Mouse (Mus musculus): Measurements from ENCODE around the gene Atp13a1. TPM values are rescaled to one million over a fixed set of nuclear protein-coding genes. Genes with fewer than 3 reads are reported as not detected.

Gene Atp13a1
- polyA plus RNA-seq, 1 experiment, result 231 TPM

DNA sequence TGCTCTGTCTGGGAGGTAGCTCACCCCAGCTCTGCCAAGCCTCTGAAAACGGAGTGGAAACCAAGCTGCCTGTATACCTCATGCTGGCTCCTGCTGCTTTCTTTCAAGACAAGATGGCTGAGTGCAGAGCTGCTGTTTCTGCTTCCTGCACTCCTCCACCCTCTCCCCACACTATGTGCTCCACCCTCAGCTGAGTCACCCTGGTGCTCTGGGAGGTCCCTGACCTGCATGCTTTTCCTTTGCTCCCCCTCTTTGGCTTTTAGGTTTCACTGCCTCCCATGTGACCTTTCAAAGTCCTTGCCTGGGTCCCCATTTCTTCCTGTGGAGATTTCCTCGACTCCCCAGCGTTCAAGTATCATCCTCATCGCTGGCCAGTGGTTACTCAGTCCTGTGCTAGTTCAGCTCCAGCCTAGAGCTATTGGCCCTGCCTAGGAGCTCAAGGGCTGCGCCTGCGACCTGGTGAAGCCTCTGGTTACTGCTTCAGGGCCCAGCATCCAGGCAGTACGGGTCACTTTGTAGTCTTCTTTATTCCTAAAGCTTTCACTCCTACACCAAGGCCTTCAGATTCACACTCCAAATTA lies 60.1 kb downstream of the Atp13a1 start:
- TF ChIP-seq POLR2A (IDR thresholded peaks at IDR 0.05; ENCODE audit: control insufficient read depth, extremely low read depth, insufficient read depth, low read length, poor library complexity), result no peak
- TF ChIP-seq CTCF (IDR thresholded peaks at IDR 0.05; ENCODE audit: borderline replicate concordance, control insufficient read depth, extremely low read depth, insufficient read depth, low read length, poor library complexity), result no peak
- WGBS, result 89% methylated on average over 7 of the region's 7 CpGs
- H3K27ac ChIP-seq (ENCODE audit: control insufficient read depth, insufficient read depth, low read length), result no peak overlapping the region
- DNase-seq, result no peak
- H3K4me3 ChIP-seq (ENCODE audit: control insufficient read depth, insufficient read depth, low read length), result no peak overlapping the region
- no peaks in the 10 kb centered on the region for H3K4me1 ChIP-seq (replicated peaks; ENCODE audit: control insufficient read depth, insufficient read depth, low read length)
- H3K27me3 ChIP-seq (ENCODE audit: control insufficient read depth, insufficient read depth, low read length), result no peaks in the 10 kb centered on the region
- no peaks in the 10 kb centered on the region for H3K36me3 ChIP-seq (ENCODE audit: control insufficient read depth, insufficient read depth, low read length)

DNA sequence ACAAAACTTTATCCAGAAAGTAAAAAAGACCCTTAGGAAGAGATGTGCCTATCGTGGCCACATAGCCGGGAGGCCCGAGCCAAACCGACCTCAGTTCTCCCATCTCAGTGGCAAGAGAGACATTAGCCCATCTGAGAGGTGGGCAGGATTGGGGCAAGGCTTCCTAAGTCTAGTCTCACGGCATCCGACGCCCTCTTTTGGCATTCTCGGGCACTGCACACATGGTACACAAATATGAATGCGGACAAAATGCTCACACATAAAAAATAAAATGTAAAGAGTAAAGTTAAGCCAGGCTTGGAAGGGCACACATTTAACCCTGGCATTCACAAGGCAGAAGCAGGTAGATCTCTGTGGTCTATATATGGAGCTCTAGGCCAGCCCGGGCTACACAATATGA lies 62.9 kb downstream of the Atp13a1 start:
- H3K27me3 ChIP-seq (ENCODE audit: control insufficient read depth, insufficient read depth, low read length), result no peaks in the 10 kb centered on the region
- no peaks in the 10 kb centered on the region for H3K36me3 ChIP-seq (ENCODE audit: control insufficient read depth, insufficient read depth, low read length)
- no peaks in the 10 kb centered on the region for H3K4me1 ChIP-seq (replicated peaks; ENCODE audit: control insufficient read depth, insufficient read depth, low read length)
- WGBS, result 98% methylated on average over 10 of the region's 10 CpGs
- H3K27ac ChIP-seq (ENCODE audit: control insufficient read depth, insufficient read depth, low read length), result no peak overlapping the region
- no peak overlapping the region for H3K4me3 ChIP-seq (ENCODE audit: control insufficient read depth, insufficient read depth, low read length)
- TF ChIP-seq CTCF (IDR thresholded peaks at IDR 0.05; ENCODE audit: borderline replicate concordance, control insufficient read depth, extremely low read depth, insufficient read depth, low read length, poor library complexity) (no peak), POLR2A (IDR thresholded peaks at IDR 0.05; ENCODE audit: control insufficient read depth, extremely low read depth, insufficient read depth, low read length, poor library complexity) (no peak)
- DNase-seq, result no peak

Other genes starting within 250 kb of the Atp13a1 start
- 10.3 and 10.4 TPM in 2 replicates for gene Zfp868, start 165.6 kb upstream of the Atp13a1 start, polyA plus RNA-seq (2012; rRNA removed)
- 0.26 and 0.27 TPM in 2 replicates for gene Zfp964, start 136.7 kb upstream of the Atp13a1 start, polyA plus RNA-seq (2012; rRNA removed)
- gene Zfp869, start 80.4 kb upstream of the Atp13a1 start, polyA plus RNA-seq (2012; rRNA removed), result 3.8 and 4.1 TPM in 2 replicates
- 2.1 and 3.3 TPM in 2 replicates for gene Zfp963, start 41.2 kb upstream of the Atp13a1 start, polyA plus RNA-seq (2012; rRNA removed)
- 1.3 TPM in 1 of 2 replicates, not detected in the other for gene Gm20422, start 16.3 kb upstream of the Atp13a1 start, polyA plus RNA-seq (2012; rRNA removed)
- 24.4 and 25.6 TPM in 2 replicates for gene Zfp866, start within 50 bp of the Atp13a1 start, polyA plus RNA-seq (2012; rRNA removed)
- 169 and 195 TPM in 2 replicates for gene Gmip, start 17.5 kb downstream of the Atp13a1 start, polyA plus RNA-seq (2012; rRNA removed)
- 10.3 and 12.0 TPM in 2 replicates for gene Lpar2, start 31.3 kb downstream of the Atp13a1 start, polyA plus RNA-seq (2012; rRNA removed)
- gene Pbx4, start 41.3 kb downstream of the Atp13a1 start, polyA plus RNA-seq (2012; rRNA removed), result 29.0 and 34.2 TPM in 2 replicates
- 0.75 and 2.2 TPM in 2 replicates for gene Cilp2, start 96.5 kb downstream of the Atp13a1 start, polyA plus RNA-seq (2012; rRNA removed)
- gene Tssk6, start 111.0 kb downstream of the Atp13a1 start, polyA plus RNA-seq (2012; rRNA removed), result 1.3 and 1.8 TPM in 2 replicates
- gene Ndufa13, start 111.4 kb downstream of the Atp13a1 start, polyA plus RNA-seq (2012; rRNA removed), result 120 and 150 TPM in 2 replicates
- 8.0 and 11.7 TPM in 2 replicates for gene Yjefn3, start 111.5 kb downstream of the Atp13a1 start, polyA plus RNA-seq (2012; rRNA removed)
- gene Gatad2a, start 205.2 kb downstream of the Atp13a1 start, polyA plus RNA-seq (2012; rRNA removed), result 84.5 and 116 TPM in 2 replicates

Data from thymus, adult 2 months (tissue).